Mouse (Mus musculus) hindbrain, embryonic 14.5 days (tissue): Measurements from ENCODE around the gene Olfr73. TPM values are rescaled to one million over a fixed set of nuclear protein-coding genes. Genes with fewer than 3 reads are reported as not detected.
"Not testable (repeated sequence)": the region's sequence is repeated elsewhere in the genome, so short reads cannot be mapped to it uniquely, and the experiment has no call there.

Source experiments
- ATAC-seq: fragments of 200-750 bp; cut with Nextera tagmentation; 2 replicates; pipeline ENCODE4 v1.8.0; 2017; ENCODE audit warnings: moderate number of reproducible peaks, mild to moderate bottlenecking, moderate TSS enrichment, moderate library complexity; ENCODE audit not compliant: low FRiP score
- DNase-seq: peaks from one replicate; pipeline ENCODE4 v3.0.0-alpha.2; 2015; ENCODE audit warnings: low spot score
- H3K27ac ChIP-seq: fragments of 300-500 bp; sonication (generic); 2 replicates; pipeline ENCODE4 v1.5.1; 2014; ENCODE audit warnings: mild to moderate bottlenecking, moderate library complexity
- H3K27me3 ChIP-seq: fragments of 300-500 bp; sonication (generic); 2 replicates; pipeline ENCODE4 v1.6.1; 2014; ENCODE audit warnings: mild to moderate bottlenecking, low read length, mixed read lengths; ENCODE audit not compliant: control insufficient read depth, insufficient read depth
- H3K36me3 ChIP-seq: fragments of 300-500 bp; sonication (generic); replicated peaks from 2 replicates; pipeline ENCODE4 v1.6.1; 2014; ENCODE audit not compliant: control insufficient read depth, insufficient read depth
- H3K4me1 ChIP-seq: fragments of 300-500 bp; sonication (generic); replicated peaks from 2 replicates; pipeline ENCODE4 v1.6.1; 2014; ENCODE audit warnings: antibody characterized with exemption, low read length, mixed read lengths; ENCODE audit not compliant: control insufficient read depth, insufficient read depth
- H3K4me2 ChIP-seq: fragments of 300-500 bp; sonication (generic); replicated peaks from 2 replicates; pipeline ENCODE4 v1.6.1; 2014; ENCODE audit warnings: mild to moderate bottlenecking, moderate library complexity
- H3K4me3 ChIP-seq: fragments of 300-500 bp; sonication (generic); replicated peaks from 2 replicates; pipeline ENCODE4 v1.5.1; 2014; ENCODE audit warnings: mild to moderate bottlenecking, low read length
- H3K9ac ChIP-seq: fragments of 300-500 bp; sonication (generic); 2 replicates; pipeline ENCODE4 v1.6.1; 2014
- H3K9me3 ChIP-seq: fragments of 300-500 bp; sonication (generic); 2 replicates; pipeline ENCODE4 v1.6.1; 2016; ENCODE audit warnings: low read length; ENCODE audit not compliant: control insufficient read depth
- WGBS: fragments of 180-500 bp; shearing (Covaris S2); extraction: QIAGEN DNeasy Blood & Tissue Kit; methylation state at CpG from one replicate; pipeline ENCODE4 v1.1.7; 2014; 5-methylcytosine and 5-hydroxymethylcytosine counted together
- polyA plus RNA-seq: library from polyadenylated mRNA; unstranded; fragments of >200 nt; fragmentation: Nextera tagmentation; extraction: Ambion mirVana; gene quantifications from 2 replicates; pipeline ENCODE4 v1.2.1, GENCODE M21; 2014

The Olfr73 gene
- polyA plus RNA-seq = not detected in 2 replicates

- DNase-seq (no peak), ATAC-seq (no peak)
- H3K4me2 ChIP-seq = no peak within 1 kb of the TSS
- no peaks in the 10 kb centered on the region for H3K27me3 ChIP-seq
- H3K4me1 ChIP-seq = no peaks in the 10 kb centered on the region
- no peaks in the 10 kb centered on the region for H3K36me3 ChIP-seq
- no peak within 1 kb of the TSS for H3K9ac ChIP-seq
- no peak within 1 kb of the TSS for H3K27ac ChIP-seq
- no peak within 1 kb of the TSS for H3K4me3 ChIP-seq
- H3K9me3 ChIP-seq = no peaks in the 10 kb centered on the region
Observed at GRCm38 (mm10) chr2:88037599-88037998, at the start of gene Olfr73. TSS of gene Olfr73 (minus strand) at chr2:88037699.

- Histone ChIP-seq H3K4me1 (no peaks in the 10 kb centered on the region), H3K27ac (no peak within 1 kb of the TSS), H3K4me2 (no peak within 1 kb of the TSS), H3K9me3 (no peaks in the 10 kb centered on the region), H3K9ac (no peak within 1 kb of the TSS), H3K4me3 (no peak within 1 kb of the TSS), H3K36me3 (no peaks in the 10 kb centered on the region), H3K27me3 (no peaks in the 10 kb centered on the region)
- no peak for DNase-seq
- ATAC-seq = no peak
Observed at GRCm38 (mm10) chr2:88071730-88072129, 34.2 kb upstream of the Olfr73 start, which contains the start of gene Olfr1163. TSS of gene Olfr1163 (minus strand) at chr2:88071830.

- H3K4me3 ChIP-seq = no peak overlapping the region
- 79% methylated on average over 2 of the region's 2 CpGs for WGBS
- no peak for ATAC-seq
Observed at GRCm38 (mm10) chr2:88063587-88063986, 26.1 kb upstream of the Olfr73 start.

GRCm38 (mm10) chr2:88051029-88051428, 13.5 kb upstream of the Olfr73 start, which contains the start of gene Olfr1162:
TSS of gene Olfr1162 (minus strand) at chr2:88051129.
- H3K4me3 ChIP-seq = no peak within 1 kb of the TSS

More at GRCm38 (mm10) chr2:88063587-88063986, 26.1 kb upstream of the Olfr73 start:
- Histone ChIP-seq H3K9me3 (no peaks in the 10 kb centered on the region), H3K4me1 (no peaks in the 10 kb centered on the region), H3K4me2 (no peak overlapping the region), H3K27me3 (no peaks in the 10 kb centered on the region), H3K36me3 (no peaks in the 10 kb centered on the region), H3K9ac (no peak overlapping the region), H3K27ac (no peak overlapping the region)
- DNase-seq = no peak

GRCm38 (mm10) chr2:88022474-88022873, 15.0 kb downstream of the Olfr73 start, which contains the start of gene Olfr1161:
TSS of gene Olfr1161 (plus strand) at chr2:88022774.
- H3K36me3 ChIP-seq, ATAC-seq, H3K4me1 ChIP-seq, H3K4me3 ChIP-seq, H3K27ac ChIP-seq, DNase-seq, H3K9me3 ChIP-seq, H3K27me3 ChIP-seq, H3K9ac ChIP-seq, H3K4me2 ChIP-seq: not testable (repeated sequence)
- WGBS = 79% methylated on average over 1 of the region's 1 CpGs

More at GRCm38 (mm10) chr2:88051029-88051428, 13.5 kb upstream of the Olfr73 start, which contains the start of gene Olfr1162:
- H3K9me3 ChIP-seq = no peaks in the 10 kb centered on the region
- H3K9ac ChIP-seq = no peak within 1 kb of the TSS
- H3K4me2 ChIP-seq = no peak within 1 kb of the TSS
- DNase-seq (no peak), ATAC-seq (no peak)
- 86% methylated on average over 1 of the region's 1 CpGs for WGBS
- H3K4me1 ChIP-seq = no peaks in the 10 kb centered on the region
- H3K36me3 ChIP-seq = no peaks in the 10 kb centered on the region
- no peak within 1 kb of the TSS for H3K27ac ChIP-seq
- H3K27me3 ChIP-seq = no peaks in the 10 kb centered on the region

- DNase-seq (no peak), ATAC-seq (no peak)
- Histone ChIP-seq H3K4me1 (no peaks in the 10 kb centered on the region), H3K36me3 (no peaks in the 10 kb centered on the region), H3K4me2 (no peak within 1 kb of the TSS), H3K27me3 (no peaks in the 10 kb centered on the region), H3K9me3 (no peaks in the 10 kb centered on the region), H3K27ac (no peak within 1 kb of the TSS), H3K9ac (no peak within 1 kb of the TSS), H3K4me3 (no peak within 1 kb of the TSS)
Observed at GRCm38 (mm10) chr2:88007515-88008318, 29.8 kb downstream of the Olfr73 start, which contains the start of gene Olfr1160. TSS of gene Olfr1160 (minus strand) at chr2:88008268.

GRCm38 (mm10) chr2:87989813-87990212, 47.7 kb downstream of the Olfr73 start, which contains the start of gene Olfr1158:
TSS of gene Olfr1158 (plus strand) at chr2:87990113.
- ATAC-seq = no peak
- Histone ChIP-seq H3K9me3 (no peaks in the 10 kb centered on the region), H3K4me2 (no peak within 1 kb of the TSS), H3K27me3 (no peaks in the 10 kb centered on the region), H3K4me1 (no peaks in the 10 kb centered on the region), H3K27ac (no peak within 1 kb of the TSS), H3K36me3 (no peaks in the 10 kb centered on the region), H3K9ac (no peak within 1 kb of the TSS), H3K4me3 (no peak within 1 kb of the TSS)
- no peak for DNase-seq

Other genes starting within 250 kb of the Olfr73 start
- not detected in 2 replicates for gene Olfr1143, start 237.1 kb downstream of the Olfr73 start, polyA plus RNA-seq
- gene Olfr1145, start 227.9 kb downstream of the Olfr73 start, polyA plus RNA-seq = not detected in 2 replicates
- gene Olfr1148, start 207.2 kb downstream of the Olfr73 start, polyA plus RNA-seq = not detected in 2 replicates
- not detected in 2 replicates for gene Olfr1150-ps1, start 193.7 kb downstream of the Olfr73 start, polyA plus RNA-seq
- gene Olfr1151, start 181.8 kb downstream of the Olfr73 start, polyA plus RNA-seq = not detected in 2 replicates
- not detected in 2 replicates for gene Olfr1152, start 171.2 kb downstream of the Olfr73 start, polyA plus RNA-seq
- not detected in 2 replicates for gene Olfr1153, start 142.7 kb downstream of the Olfr73 start, polyA plus RNA-seq
- gene Olfr1154, start 132.5 kb downstream of the Olfr73 start, polyA plus RNA-seq = not detected in 2 replicates
- not detected in 2 replicates for gene Olfr1155, start 92.6 kb downstream of the Olfr73 start, polyA plus RNA-seq
- not detected in 2 replicates for gene Olfr1156, start 84.6 kb downstream of the Olfr73 start, polyA plus RNA-seq
- gene Olfr1157, start 69.4 kb downstream of the Olfr73 start, polyA plus RNA-seq = not detected in 2 replicates
- gene Olfr74, start 63.0 kb downstream of the Olfr73 start, polyA plus RNA-seq = not detected in 2 replicates
- not detected in 2 replicates for gene Olfr1158, start 47.6 kb downstream of the Olfr73 start, polyA plus RNA-seq
- gene Olfr1160, start 29.4 kb downstream of the Olfr73 start, polyA plus RNA-seq = not detected in 2 replicates
- gene Olfr1161, start 14.9 kb downstream of the Olfr73 start, polyA plus RNA-seq = not detected in 2 replicates
- gene Olfr1162, start 13.4 kb upstream of the Olfr73 start, polyA plus RNA-seq = not detected in 2 replicates
- gene Olfr1163, start 34.1 kb upstream of the Olfr73 start, polyA plus RNA-seq = not detected in 2 replicates
- not detected in 2 replicates for gene Olfr1164, start 56.3 kb upstream of the Olfr73 start, polyA plus RNA-seq
- gene Olfr1166, start 90.6 kb upstream of the Olfr73 start, polyA plus RNA-seq = not detected in 2 replicates
- not detected in 2 replicates for gene Olfr1167, start 117.5 kb upstream of the Olfr73 start, polyA plus RNA-seq
- not detected in 2 replicates for gene Olfr1168, start 144.2 kb upstream of the Olfr73 start, polyA plus RNA-seq
- not detected in 2 replicates for gene Olfr1170, start 190.6 kb upstream of the Olfr73 start, polyA plus RNA-seq
- not detected in 2 replicates for gene Olfr1173, start 242.2 kb upstream of the Olfr73 start, polyA plus RNA-seq